Mouse (Mus musculus) regulatory T cell (primary cell): ENCODE data around the gene Susd5.
"Not testable (repeated sequence)": the region's sequence is repeated elsewhere in the genome, so short reads cannot be mapped to it uniquely, and the experiment has no call there.

Experiments used
- in situ Hi-C: fragments of 300-600 bp; cut with MboI, MseI; formaldehyde crosslinking; loops from one replicate; pipeline ENCODE4 v1.15.1; 2025; ENCODE audit warnings: high pct_unique_total_duplicates

Gene Susd5

DNA sequence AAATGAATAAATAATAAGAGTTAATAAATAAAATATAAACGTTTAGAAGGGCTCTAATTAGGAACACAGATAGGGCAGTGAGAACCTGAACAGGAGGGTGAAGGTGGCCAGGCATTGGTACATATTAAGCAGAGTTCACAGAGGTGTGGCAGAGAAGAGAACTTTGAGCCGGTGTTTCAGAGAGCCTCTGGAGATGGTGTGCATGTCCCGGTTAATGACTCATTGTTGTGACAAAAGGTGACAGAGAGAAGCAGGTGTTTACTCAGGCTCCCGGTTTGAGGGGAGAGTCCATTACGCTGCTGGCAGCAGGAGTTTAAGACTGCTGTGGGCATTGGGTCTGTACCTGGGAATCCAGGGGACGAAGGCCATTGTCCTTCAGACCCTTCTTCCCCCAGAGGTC, 12.4 kb downstream of the Susd5 start:
- in situ Hi-C loops: no loop called here

DNA sequence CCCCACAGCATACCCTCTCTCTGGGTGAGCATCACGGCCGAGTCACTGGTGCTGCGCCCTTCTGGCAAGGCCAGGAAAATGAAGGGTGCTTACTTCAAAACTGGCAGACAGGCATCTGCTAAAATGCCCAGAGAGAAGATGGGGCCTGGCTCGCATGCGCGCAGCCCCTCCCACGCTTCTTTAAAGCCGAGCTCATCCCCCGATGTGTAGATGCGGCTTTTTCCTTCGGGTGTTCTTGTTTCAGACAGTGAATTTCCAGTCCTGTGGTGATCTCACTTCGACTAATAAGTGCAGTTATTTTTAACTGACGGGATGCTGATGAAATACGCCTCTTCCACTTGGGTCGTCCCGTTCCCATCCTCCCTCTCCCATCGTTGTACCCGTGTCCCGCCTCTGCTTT, 16.7 kb downstream of the Susd5 start:
- in situ Hi-C loops: no loop called here

GRCm38 (mm10) chr9:114086422-114086821, 29.5 kb downstream of the Susd5 start:
- in situ Hi-C loops: no loop called here

GRCm38 (mm10) chr9:114087106-114087815, 30.3 kb downstream of the Susd5 start:
- in situ Hi-C loops: no loop called here

DNA sequence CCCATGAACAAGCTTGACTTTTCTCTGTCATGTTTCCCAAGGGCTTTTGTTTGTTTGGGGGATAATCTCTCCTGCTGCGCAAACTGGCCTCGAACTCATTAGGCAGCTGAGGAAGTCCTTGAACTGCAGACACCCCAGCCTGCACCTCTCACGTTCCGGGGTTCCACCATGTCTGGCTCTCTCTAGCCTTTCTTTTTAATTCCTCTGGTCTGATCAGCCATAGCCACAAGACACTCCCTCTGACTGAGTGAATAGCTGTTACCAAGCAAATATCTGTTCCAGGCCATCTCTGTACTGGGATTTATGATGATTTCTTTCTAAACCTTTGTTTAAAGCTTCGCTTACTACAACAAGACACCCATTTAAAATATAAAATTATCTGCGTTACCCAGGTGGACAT, 31.9 kb downstream of the Susd5 start:
- in situ Hi-C loops: not testable (repeated sequence)

- in situ Hi-C loops: loop anchor here (5.0 kb wide), 1 partner anchor 280 kb away; no protein-coding TSS in a partner anchor
Measured at GRCm38 (mm10) chr9:114092188-114092587, 35.2 kb downstream of the Susd5 start.

- in situ Hi-C loops: loop anchor here (5.0 kb wide), 1 partner anchor 277 kb away; no protein-coding TSS in a partner anchor
Measured at GRCm38 (mm10) chr9:114094854-114095253, 37.9 kb downstream of the Susd5 start.

GRCm38 (mm10) chr9:114098716-114099302, 41.9 kb downstream of the Susd5 start:
- in situ Hi-C loops: no loop called here

GRCm38 (mm10) chr9:114110268-114110667, 53.3 kb downstream of the Susd5 start:
- in situ Hi-C loops: loop anchor here (10.0 kb wide), 1 partner anchor 115 kb away; no protein-coding TSS in a partner anchor

GRCm38 (mm10) chr9:114111161-114111560, 54.2 kb downstream of the Susd5 start:
- in situ Hi-C loops: loop anchor here (10.0 kb wide), 1 partner anchor 116 kb away; no protein-coding TSS in a partner anchor

DNA sequence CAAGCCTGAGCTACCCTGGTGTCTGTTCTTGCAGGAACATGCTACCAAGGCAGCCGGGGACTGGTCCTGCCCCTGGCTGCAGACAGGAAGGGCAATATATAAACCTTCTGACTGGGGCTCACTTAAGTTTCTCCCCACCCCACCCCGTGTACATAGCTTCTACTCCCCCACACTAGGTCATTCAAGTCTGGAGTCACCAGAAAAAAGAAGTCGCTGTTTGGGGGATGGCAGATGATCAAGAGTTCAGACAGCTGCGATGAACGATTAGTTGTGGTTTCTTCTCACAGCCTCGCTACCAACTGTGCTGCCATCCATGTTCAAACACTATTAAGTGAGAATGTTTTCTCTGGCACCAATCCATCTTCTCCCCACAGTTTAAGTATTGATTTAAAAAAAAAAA, 55.3 kb downstream of the Susd5 start:
- in situ Hi-C loops: loop anchor here (10.0 kb wide), 1 partner anchor 117 kb away; no protein-coding TSS in a partner anchor

- in situ Hi-C loops: loop anchor here (10.0 kb wide), 1 partner anchor 119 kb away; no protein-coding TSS in a partner anchor
Measured at GRCm38 (mm10) chr9:114113911-114114623, 57.1 kb downstream of the Susd5 start.

GRCm38 (mm10) chr9:114116672-114117071, 59.7 kb downstream of the Susd5 start:
- in situ Hi-C loops: loop anchor here (10.0 kb wide), 1 partner anchor 122 kb away; no protein-coding TSS in a partner anchor

DNA sequence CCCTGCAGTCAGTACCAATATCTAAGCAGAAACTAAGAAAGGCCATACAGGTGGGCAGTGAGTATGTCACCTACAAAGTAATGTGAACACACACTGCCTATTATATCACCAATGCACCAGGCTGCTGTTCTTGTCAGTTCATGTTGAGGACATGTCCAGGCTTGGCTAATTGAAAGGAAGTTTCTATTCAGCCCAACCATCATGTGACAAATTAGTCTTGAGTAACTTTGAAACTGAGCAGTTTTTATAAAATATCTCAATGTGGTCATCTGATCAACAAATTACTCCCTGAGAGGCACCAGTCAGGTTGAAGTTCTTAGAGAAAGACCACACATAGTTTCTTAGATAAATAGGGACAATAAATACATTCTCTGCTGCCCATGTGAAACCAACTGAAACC, 65.9 kb downstream of the Susd5 start:
- in situ Hi-C loops: not testable (repeated sequence)

- in situ Hi-C loops: not testable (repeated sequence)
Measured at GRCm38 (mm10) chr9:114129273-114129835, 72.4 kb downstream of the Susd5 start.
